Mouse (Mus musculus) embryonic fibroblast, embryonic 13.5 days (primary cell): ENCODE measurements around the gene Nav3. TPM values are rescaled to one million over a fixed set of nuclear protein-coding genes. Genes with fewer than 3 reads are reported as not detected.

Experiments used
- H3K27ac ChIP-seq: 2 replicates; pipeline ENCODE4 v1.5.1; 2012; ENCODE audit warnings: low read length, control low read depth, inconsistent platforms; ENCODE audit not compliant: insufficient read depth
- H3K4me1 ChIP-seq: 2 replicates; pipeline ENCODE4 v1.6.1; 2011; ENCODE audit warnings: low read length; ENCODE audit not compliant: control insufficient read depth, insufficient read depth
- H3K4me3 ChIP-seq: 2 replicates; pipeline ENCODE4 v1.5.1; 2011; ENCODE audit warnings: mild to moderate bottlenecking, control low read depth, low read length; ENCODE audit not compliant: insufficient read depth
- CTCF ChIP-seq: IDR thresholded peaks from 2 replicates; pipeline ENCODE4 v1.5.1; 2011; ENCODE audit warnings: mild to moderate bottlenecking, control low read depth, low read length, moderate library complexity, borderline replicate concordance; ENCODE audit not compliant: insufficient read depth
- POLR2A ChIP-seq: IDR thresholded peaks from 2 replicates; pipeline ENCODE4 v1.6.1; 2011; ENCODE audit warnings: low read depth, mild to moderate bottlenecking, control low read depth, low read length, moderate library complexity
- polyA plus RNA-seq: library from polyadenylated mRNA; stranded (reverse); fragments of >200 nt; gene quantifications from 2 replicates; pipeline ENCODE4 v1.2.4, GENCODE M21; 2011; ENCODE audit warnings: low read depth; ENCODE audit not compliant: missing spikeins, insufficient read length

Nav3 gene
- polyA plus RNA-seq, 1 experiment: 5.2 TPM

- H3K27ac ChIP-seq: no peak overlapping the region
Observed at GRCm38 (mm10) chr10:109905649-109906412, 550.2 kb downstream of the Nav3 start.

GRCm38 (mm10) chr10:109904841-109905240 lies 551.2 kb downstream of the Nav3 start:
- Histone ChIP-seq H3K4me3 (no peak overlapping the region), H3K4me1 (peaks cover 8% of the 10 kb centered on the region; the same call in 1 of the 2 replicates), H3K27ac (no peak overlapping the region; the same call in 1 of the 2 replicates)
- TF ChIP-seq POLR2A: no peak
- no peak for TF ChIP-seq CTCF

More at GRCm38 (mm10) chr10:109905649-109906412, 550.2 kb downstream of the Nav3 start:
- H3K4me1 ChIP-seq: peaks cover 8% of the 10 kb centered on the region; the same call in 1 of the 2 replicates
- TF ChIP-seq POLR2A (no peak), CTCF (no peak)
- H3K4me3 ChIP-seq: no peak overlapping the region

GRCm38 (mm10) chr10:109903701-109904555 lies 552.1 kb downstream of the Nav3 start:
- Histone ChIP-seq H3K4me1 (peaks cover 8% of the 10 kb centered on the region; the same call in 1 of the 2 replicates), H3K4me3 (peak overlapping the region; percentile 24), H3K27ac (peak overlapping the region; percentile 85)
- TF ChIP-seq POLR2A: no peak

GRCm38 (mm10) chr10:109903241-109903640 lies 552.8 kb downstream of the Nav3 start:
- Histone ChIP-seq H3K4me1 (peaks cover 8% of the 10 kb centered on the region; the same call in 1 of the 2 replicates), H3K4me3 (peak overlapping the region; percentile 24), H3K27ac (peak overlapping the region; percentile 85)
- TF ChIP-seq CTCF (no peak), POLR2A (no peak)

- TF ChIP-seq POLR2A: no peak
- TF ChIP-seq CTCF: no peak
- no peak overlapping the region for H3K4me3 ChIP-seq
Observed at GRCm38 (mm10) chr10:109889171-109889475, 566.9 kb downstream of the Nav3 start.

GRCm38 (mm10) chr10:109888355-109889170 lies 567.4 kb downstream of the Nav3 start:
- no peaks in the 10 kb centered on the region for H3K4me1 ChIP-seq
- TF ChIP-seq CTCF (no peak), POLR2A (no peak)
- no peak overlapping the region for H3K4me3 ChIP-seq
- no peak overlapping the region for H3K27ac ChIP-seq

More at GRCm38 (mm10) chr10:109889171-109889475, 566.9 kb downstream of the Nav3 start:
- no peak overlapping the region for H3K27ac ChIP-seq
- no peaks in the 10 kb centered on the region for H3K4me1 ChIP-seq

GRCm38 (mm10) chr10:109887160-109887559 lies 568.8 kb downstream of the Nav3 start:
- no peak overlapping the region for H3K27ac ChIP-seq
- H3K4me3 ChIP-seq: no peak overlapping the region
- TF ChIP-seq POLR2A (no peak), CTCF (no peak)
- no peaks in the 10 kb centered on the region for H3K4me1 ChIP-seq

- H3K4me3 ChIP-seq: no peak overlapping the region
- TF ChIP-seq CTCF (no peak), POLR2A (no peak)
- no peaks in the 10 kb centered on the region for H3K4me1 ChIP-seq
- H3K27ac ChIP-seq: no peak overlapping the region
Observed at GRCm38 (mm10) chr10:109876107-109876506, 579.9 kb downstream of the Nav3 start.

GRCm38 (mm10) chr10:109875312-109875830 lies 580.6 kb downstream of the Nav3 start:
- TF ChIP-seq POLR2A (no peak), CTCF (no peak)
- Histone ChIP-seq H3K27ac (no peak overlapping the region), H3K4me1 (no peaks in the 10 kb centered on the region), H3K4me3 (no peak overlapping the region)
